Mouse (Mus musculus) hindbrain, embryonic 16.5 days (tissue): ENCODE results near the gene Ddx60. TPM values are rescaled to one million over a fixed set of nuclear protein-coding genes. Genes with fewer than 3 reads are reported as not detected.

ENCODE experiments used
- ATAC-seq: fragments of 200-750 bp; cut with Nextera tagmentation; 2 replicates; pipeline ENCODE4 v1.8.0; 2017; ENCODE audit warnings: moderate TSS enrichment, moderate library complexity
- H3K27ac ChIP-seq: fragments of 300-500 bp; sonication (generic); 2 replicates; pipeline ENCODE4 v1.5.1; 2014; ENCODE audit warnings: low read depth, mild to moderate bottlenecking, control low read depth, low read length, moderate library complexity
- H3K27me3 ChIP-seq: fragments of 300-500 bp; sonication (generic); replicated peaks from 2 replicates; pipeline ENCODE4 v1.6.1; 2014; ENCODE audit warnings: low read length; ENCODE audit not compliant: control insufficient read depth, insufficient read depth
- H3K36me3 ChIP-seq: fragments of 300-500 bp; sonication (generic); 2 replicates; pipeline ENCODE4 v1.6.1; 2014; ENCODE audit warnings: mild to moderate bottlenecking, low read length, moderate library complexity, mixed read lengths; ENCODE audit not compliant: control insufficient read depth, insufficient read depth
- H3K4me1 ChIP-seq: fragments of 300-500 bp; sonication (generic); 2 replicates; pipeline ENCODE4 v1.6.1; 2014; ENCODE audit warnings: low read depth, low read length; ENCODE audit not compliant: control insufficient read depth, insufficient read depth
- H3K4me2 ChIP-seq: fragments of 300-500 bp; sonication (generic); 2 replicates; pipeline ENCODE4 v1.6.1; 2014; ENCODE audit warnings: mild to moderate bottlenecking, low read length, control low read depth, moderate library complexity
- H3K4me3 ChIP-seq: fragments of 300-500 bp; sonication (generic); 2 replicates; pipeline ENCODE4 v1.5.1; 2014; ENCODE audit warnings: mild to moderate bottlenecking, low read length, control low read depth, moderate library complexity
- H3K9ac ChIP-seq: fragments of 300-500 bp; sonication (generic); 2 replicates; pipeline ENCODE4 v1.6.1; 2014; ENCODE audit warnings: low read depth, mild to moderate bottlenecking, control low read depth, low read length, moderate library complexity
- H3K9me3 ChIP-seq: fragments of 300-500 bp; sonication (generic); 2 replicates; pipeline ENCODE4 v1.6.1; 2014; ENCODE audit warnings: mild to moderate bottlenecking, low read length, moderate library complexity; ENCODE audit not compliant: control insufficient read depth
- WGBS: fragments of 180-500 bp; shearing (Covaris S2); extraction: QIAGEN DNeasy Blood & Tissue Kit; methylation state at CpG from one replicate; pipeline ENCODE4 v1.1.7; 2014; 5-methylcytosine and 5-hydroxymethylcytosine counted together
- polyA plus RNA-seq: library from polyadenylated mRNA; unstranded; fragments of >200 nt; fragmentation: Nextera tagmentation; extraction: Ambion mirVana; gene quantifications from 2 replicates; pipeline ENCODE4 v1.2.1, GENCODE M21; 2015

The Ddx60 gene
- 0.17 and 0.28 TPM in 2 replicates for polyA plus RNA-seq

DNA sequence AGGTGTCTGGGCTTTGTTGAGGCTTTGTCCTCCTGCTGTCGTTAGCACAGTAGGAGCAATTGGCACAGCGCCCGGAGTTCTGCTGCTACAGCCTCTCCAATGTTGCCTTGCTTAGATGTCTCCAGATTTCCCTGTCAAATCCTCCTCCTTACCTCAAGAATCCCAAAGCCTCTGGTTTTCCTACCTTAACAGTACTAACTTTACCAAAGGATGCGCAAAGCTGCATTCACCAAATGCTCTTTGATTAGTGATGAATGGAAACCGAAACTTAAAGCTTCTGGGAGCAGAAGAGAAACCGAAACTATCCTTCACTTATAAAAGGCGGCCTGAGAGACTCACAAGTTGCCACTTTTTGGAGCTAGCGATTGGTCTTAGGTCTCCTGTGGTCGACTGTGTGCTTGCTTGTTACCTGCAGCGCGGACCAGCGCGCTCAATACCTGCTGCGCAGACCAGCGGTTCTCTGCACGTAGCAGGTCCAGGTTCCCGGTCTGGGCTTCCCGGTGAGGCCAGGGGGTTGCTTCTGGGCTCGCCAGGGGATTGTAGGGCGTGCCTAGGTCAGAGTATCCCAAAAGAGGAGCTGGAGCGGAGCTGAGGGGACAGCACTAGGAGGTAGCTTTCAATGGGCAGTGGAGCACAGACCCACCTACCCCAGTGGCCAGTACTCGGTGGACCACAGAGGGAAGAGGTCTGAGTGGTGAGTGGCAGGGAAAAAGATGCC is at the start of gene Ddx60:
Gene Ddx60 (plus strand): TSS at position 311 of the 718 bp plus-strand sequence.
- Histone ChIP-seq H3K9ac (peak within 1 kb of the TSS; percentile 65), H3K27ac (no peak within 1 kb of the TSS), H3K27me3 (no peaks in the 10 kb centered on the region), H3K36me3 (no peaks in the 10 kb centered on the region), H3K4me1 (peaks cover 5% of the 10 kb centered on the region; the same call in 1 of the 2 replicates), H3K9me3 (no peaks in the 10 kb centered on the region), H3K4me3 (peak within 1 kb of the TSS; percentile 48), H3K4me2 (peak within 1 kb of the TSS; percentile 94)
- peak; percentile 69 for ATAC-seq
- WGBS, result 14% methylated on average over 22 of the region's 22 CpGs

DNA sequence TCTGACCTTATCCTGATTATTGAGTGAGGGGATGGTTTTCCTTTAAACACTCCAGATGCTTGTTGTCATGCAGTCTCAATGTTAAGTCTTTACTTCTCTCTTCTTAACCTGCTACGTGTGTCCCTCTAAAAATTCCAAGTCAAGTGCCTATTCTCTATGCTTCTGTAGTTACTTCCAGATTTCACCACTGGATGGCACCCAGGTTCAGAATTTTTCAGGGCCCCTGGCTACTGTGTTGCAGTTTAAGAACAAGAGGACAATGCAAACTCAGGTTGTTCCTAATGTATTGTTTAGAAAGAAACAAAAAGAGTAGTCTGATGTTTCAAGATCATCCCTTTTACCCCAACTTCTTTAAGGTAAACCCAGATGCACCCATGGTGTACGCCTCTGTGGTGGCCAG is 33.8 kb upstream of the Ddx60 start:
- no peaks in the 10 kb centered on the region for H3K4me1 ChIP-seq
- peak; percentile 83 for ATAC-seq
- H3K27me3 ChIP-seq, result no peaks in the 10 kb centered on the region
- H3K4me3 ChIP-seq, result no peak overlapping the region
- H3K36me3 ChIP-seq, result no peaks in the 10 kb centered on the region
- WGBS, result 55% methylated on average over 2 of the region's 2 CpGs
- H3K9me3 ChIP-seq, result no peaks in the 10 kb centered on the region
- no peak overlapping the region for H3K27ac ChIP-seq
- no peak overlapping the region for H3K9ac ChIP-seq
- no peak overlapping the region for H3K4me2 ChIP-seq

DNA sequence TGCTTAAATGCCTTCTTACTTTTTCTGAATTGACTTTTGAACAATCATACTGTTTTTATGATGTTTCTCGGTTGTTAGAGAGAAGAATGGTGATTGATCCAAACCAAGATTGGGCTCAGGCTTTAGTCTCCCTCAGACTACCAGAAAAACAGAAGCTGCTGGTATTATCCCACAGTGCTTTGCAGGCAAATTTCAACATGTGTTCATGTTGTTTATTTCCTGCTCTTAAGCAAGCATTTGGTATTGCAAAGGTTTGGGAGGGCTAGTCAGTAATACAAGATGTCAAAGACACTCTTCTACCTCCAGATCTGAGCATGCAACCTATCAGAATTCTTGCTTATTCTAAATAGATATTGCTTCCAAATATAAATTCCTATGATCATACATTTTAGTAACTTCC is 31.1 kb upstream of the Ddx60 start:
- Histone ChIP-seq H3K4me3 (no peak overlapping the region), H3K4me2 (no peak overlapping the region), H3K27me3 (no peaks in the 10 kb centered on the region), H3K9me3 (no peaks in the 10 kb centered on the region), H3K4me1 (no peaks in the 10 kb centered on the region), H3K27ac (no peak overlapping the region), H3K36me3 (no peaks in the 10 kb centered on the region), H3K9ac (no peak overlapping the region)
- WGBS, result 92% methylated on average over 1 of the region's 1 CpGs
- no peak for ATAC-seq

DNA sequence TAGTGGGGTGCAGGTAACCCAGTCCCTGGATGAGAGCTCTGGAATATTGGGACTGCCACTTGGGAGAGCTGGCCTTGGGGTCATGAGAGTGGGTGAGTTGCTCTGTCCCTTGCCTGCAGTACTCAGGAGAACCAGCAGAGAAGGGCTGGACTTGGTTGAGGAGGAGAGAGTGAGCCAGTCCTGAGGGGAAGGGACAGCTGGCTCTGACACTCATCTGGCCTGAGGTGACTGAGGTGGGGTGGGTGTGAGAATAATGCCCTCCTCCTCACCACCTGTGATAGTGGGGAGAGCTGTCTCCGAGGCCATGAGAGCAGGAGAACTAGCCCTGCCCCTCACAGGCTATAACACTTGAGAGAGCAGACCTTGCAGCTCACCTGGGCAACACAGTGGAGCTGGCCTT is 30.5 kb upstream of the Ddx60 start:
- Histone ChIP-seq H3K4me2 (no peak overlapping the region), H3K9me3 (no peaks in the 10 kb centered on the region), H3K4me3 (no peak overlapping the region), H3K27me3 (no peaks in the 10 kb centered on the region), H3K4me1 (no peaks in the 10 kb centered on the region), H3K36me3 (no peaks in the 10 kb centered on the region), H3K9ac (no peak overlapping the region), H3K27ac (no peak overlapping the region)
- ATAC-seq, result no peak
- 64% methylated on average over 1 of the region's 1 CpGs for whole genome bisulfite sequencing

DNA sequence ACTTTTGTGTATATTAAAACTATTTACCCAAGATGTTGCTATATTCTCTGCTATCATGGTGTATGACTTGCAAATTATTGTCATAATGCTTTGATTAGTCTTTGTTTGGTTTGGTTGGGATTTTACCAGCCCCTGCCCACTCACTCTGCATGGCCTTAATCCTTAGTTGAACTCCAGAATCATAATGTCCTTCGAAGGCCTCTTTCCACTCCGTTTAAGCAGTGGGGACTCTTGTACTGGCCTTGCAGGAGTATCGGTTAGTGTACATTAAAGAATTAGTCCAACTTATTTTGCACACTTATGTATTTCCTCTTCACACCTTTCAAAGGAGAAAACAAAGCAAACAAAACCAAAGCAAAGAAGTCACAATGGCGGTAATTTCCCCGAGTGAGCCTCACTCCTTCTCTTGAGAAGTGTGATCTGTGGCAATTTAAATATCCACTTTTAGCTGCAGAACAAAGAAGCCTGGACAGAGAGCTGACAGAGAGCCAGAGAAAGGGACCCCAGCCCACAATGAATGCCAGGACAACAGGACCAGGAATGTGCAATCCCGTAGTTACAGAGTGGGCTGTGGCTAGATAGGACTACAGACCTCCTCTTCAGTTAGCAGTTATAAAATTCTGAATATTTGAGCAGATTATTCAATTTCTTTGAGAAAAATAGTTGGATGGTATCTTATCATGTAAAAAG is 26.7 kb upstream of the Ddx60 start:
- Histone ChIP-seq H3K4me3 (no peak overlapping the region), H3K4me1 (no peaks in the 10 kb centered on the region), H3K9ac (no peak overlapping the region), H3K4me2 (no peak overlapping the region), H3K9me3 (no peaks in the 10 kb centered on the region), H3K27me3 (no peaks in the 10 kb centered on the region), H3K27ac (no peak overlapping the region), H3K36me3 (no peaks in the 10 kb centered on the region)
- WGBS, result 22% methylated on average over 6 of the region's 6 CpGs
- ATAC-seq, result no peak

DNA sequence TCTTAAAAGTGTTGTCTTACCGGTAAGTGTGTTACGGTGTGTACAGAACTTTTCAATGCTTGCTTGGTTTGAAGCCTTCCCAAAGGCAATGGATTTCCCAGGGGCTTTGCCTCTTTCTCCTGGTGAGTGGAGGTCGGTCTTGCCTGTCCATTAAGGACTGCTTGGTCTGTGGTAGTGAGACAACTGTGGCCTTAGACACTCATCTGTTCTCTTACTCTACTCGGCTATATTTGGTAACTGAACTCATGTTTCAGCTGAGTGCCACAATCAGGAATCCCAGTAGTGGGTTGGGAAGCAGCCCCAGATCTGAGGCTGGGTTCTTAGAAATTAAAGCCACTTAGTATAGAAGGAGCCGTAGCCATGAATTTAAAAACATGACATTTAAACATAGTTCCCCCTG is 25.4 kb upstream of the Ddx60 start, which contains the start of gene Palld:
Gene Palld (minus strand): TSS at position 170 of the 400 bp plus-strand sequence.
- no peaks in the 10 kb centered on the region for H3K4me1 ChIP-seq
- H3K36me3 ChIP-seq, result no peaks in the 10 kb centered on the region
- no peaks in the 10 kb centered on the region for H3K27me3 ChIP-seq
- WGBS, result 85% methylated on average over 5 of the region's 5 CpGs
- no peak within 1 kb of the TSS for H3K4me2 ChIP-seq
- H3K27ac ChIP-seq, result no peak within 1 kb of the TSS
- no peak within 1 kb of the TSS for H3K4me3 ChIP-seq
- H3K9ac ChIP-seq, result no peak within 1 kb of the TSS
- ATAC-seq, result no peak
- no peaks in the 10 kb centered on the region for H3K9me3 ChIP-seq

DNA sequence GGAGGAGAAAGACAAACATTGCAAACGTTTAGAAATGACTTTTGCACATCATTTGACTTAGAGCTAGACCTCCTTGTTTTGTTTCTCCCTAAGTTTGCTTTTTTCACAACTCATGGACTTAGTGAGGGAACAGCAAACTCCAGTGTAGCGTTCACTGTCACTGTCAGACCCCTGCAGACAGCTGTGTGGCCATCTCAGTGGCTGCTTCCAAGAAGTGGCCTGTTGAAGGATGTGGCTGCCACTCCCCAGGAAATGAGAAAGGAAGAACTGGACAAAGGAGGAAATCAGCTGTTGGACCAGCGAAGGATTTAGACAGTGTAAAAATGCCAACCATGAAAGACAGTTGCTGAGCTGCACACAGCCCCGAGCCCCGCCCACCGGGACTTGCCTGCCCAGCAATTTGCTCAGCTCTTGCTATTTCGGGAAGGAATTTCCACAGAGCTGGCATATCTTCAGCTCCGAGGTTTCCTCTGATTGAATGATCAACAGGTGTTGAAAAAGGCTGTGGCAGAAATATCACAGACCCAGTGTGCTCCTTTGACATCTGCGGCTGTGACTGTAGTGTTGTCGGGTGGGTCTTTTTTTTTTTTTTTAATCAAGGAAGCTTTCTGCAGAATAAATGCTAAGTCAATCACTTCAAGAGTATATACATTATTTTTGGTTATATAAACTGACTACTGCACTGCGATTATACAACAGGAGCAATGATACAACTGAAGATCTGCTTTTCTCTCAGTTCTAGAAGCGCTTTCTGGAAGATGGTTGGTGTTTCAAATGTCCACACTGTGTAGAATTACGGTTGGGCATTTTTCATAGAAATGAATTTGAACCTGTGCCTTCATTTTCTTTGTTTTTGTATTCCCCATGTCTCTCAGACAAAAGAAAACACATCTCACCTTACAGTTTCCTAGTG is 19.3 kb upstream of the Ddx60 start:
- no peak overlapping the region for H3K4me3 ChIP-seq
- H3K27me3 ChIP-seq, result no peaks in the 10 kb centered on the region
- no peak for ATAC-seq
- no peak overlapping the region for H3K4me2 ChIP-seq
- H3K4me1 ChIP-seq, result no peaks in the 10 kb centered on the region
- H3K27ac ChIP-seq, result no peak overlapping the region
- no peaks in the 10 kb centered on the region for H3K36me3 ChIP-seq
- no peaks in the 10 kb centered on the region for H3K9me3 ChIP-seq
- no peak overlapping the region for H3K9ac ChIP-seq
- 76% methylated on average over 13 of the region's 13 CpGs for WGBS

DNA sequence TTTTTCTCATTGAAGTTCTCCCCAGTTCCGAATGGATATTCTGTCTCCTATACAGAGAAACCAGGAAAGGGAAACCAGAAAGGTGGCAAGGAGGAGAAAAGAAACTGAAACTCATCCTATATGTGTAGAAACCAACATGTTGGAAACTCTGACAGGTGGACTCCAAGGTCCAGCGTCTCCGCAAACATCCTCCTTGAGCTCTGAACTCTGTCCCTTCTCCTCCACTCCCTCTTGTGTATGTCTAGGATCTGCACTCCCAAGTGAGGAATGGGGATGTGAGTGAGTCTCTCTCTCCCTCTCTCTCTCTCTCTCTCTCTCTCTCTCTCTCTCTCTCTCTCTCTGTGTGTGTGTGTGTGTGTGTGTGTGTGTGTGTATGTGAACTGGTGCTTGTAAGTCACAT is 18.6 kb upstream of the Ddx60 start:
- Histone ChIP-seq H3K27ac (no peak overlapping the region), H3K4me1 (no peaks in the 10 kb centered on the region), H3K4me2 (no peak overlapping the region), H3K27me3 (no peaks in the 10 kb centered on the region), H3K36me3 (no peaks in the 10 kb centered on the region), H3K9ac (no peak overlapping the region), H3K4me3 (no peak overlapping the region), H3K9me3 (no peaks in the 10 kb centered on the region)
- no peak for ATAC-seq
- 87% methylated on average over 3 of the region's 3 CpGs for WGBS

DNA sequence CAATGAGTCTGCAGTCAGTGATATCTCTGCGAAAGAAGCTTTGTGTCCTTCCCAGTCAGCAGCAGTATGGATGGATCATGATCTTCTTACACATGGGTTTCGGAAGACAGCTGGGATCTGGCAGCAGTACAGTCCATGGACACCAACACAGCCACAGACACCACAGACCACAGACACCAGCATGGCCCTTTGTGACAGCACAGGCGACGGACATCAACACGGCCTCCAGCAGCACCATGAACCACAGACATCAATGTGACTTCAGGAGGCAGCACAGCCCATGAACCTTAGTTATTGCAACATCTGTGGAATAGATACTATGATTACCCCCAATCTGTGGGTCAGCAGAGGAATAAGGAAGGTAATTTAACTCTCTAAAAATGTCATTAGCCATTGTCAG is 15.1 kb upstream of the Ddx60 start:
- no peak overlapping the region for H3K27ac ChIP-seq
- no peaks in the 10 kb centered on the region for H3K36me3 ChIP-seq
- H3K4me2 ChIP-seq, result no peak overlapping the region
- H3K4me3 ChIP-seq, result no peak overlapping the region
- WGBS, result 95% methylated on average over 5 of the region's 5 CpGs
- H3K9me3 ChIP-seq, result no peaks in the 10 kb centered on the region
- H3K9ac ChIP-seq, result no peak overlapping the region
- no peaks in the 10 kb centered on the region for H3K4me1 ChIP-seq
- no peaks in the 10 kb centered on the region for H3K27me3 ChIP-seq
- ATAC-seq, result no peak
